Mouse (Mus musculus): ENCODE measurements at regions not wholly inside any gene's neighbourhood (a gene's known extent, or its start where the extent isn't known, plus 50 kb on each side); places are given as distances from the start of the nearest gene placed in this dataset.

DNA sequence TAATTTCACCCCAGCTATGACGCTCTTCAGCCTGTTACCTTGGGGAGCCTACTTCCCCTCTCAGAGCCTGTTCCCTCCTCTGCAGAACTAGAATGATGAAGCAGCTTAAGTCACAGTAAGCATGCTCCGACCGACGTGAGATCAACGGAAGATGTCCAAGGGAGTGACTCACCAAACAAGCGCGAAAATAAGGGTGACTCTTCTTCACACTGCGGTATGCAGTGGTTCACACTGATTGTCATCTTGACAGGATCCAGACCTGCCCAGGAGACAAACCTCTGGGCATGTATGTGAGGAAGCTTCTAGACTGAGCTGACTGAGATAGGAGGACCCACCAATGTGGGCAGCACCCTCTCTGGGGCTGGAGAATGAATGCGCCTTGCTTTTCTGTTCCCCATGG, 116.3 kb upstream of the Tpm1 start:
- no peaks in the 10 kb centered on the region for H3K9me3 ChIP-seq (replicated peaks)
- peaks cover 11% of the 10 kb centered on the region for H3K4me1 ChIP-seq
- 61% methylated on average over 9 of the region's 9 CpGs for WGBS (ENCODE audit: insufficient replicate concordance)

DNA sequence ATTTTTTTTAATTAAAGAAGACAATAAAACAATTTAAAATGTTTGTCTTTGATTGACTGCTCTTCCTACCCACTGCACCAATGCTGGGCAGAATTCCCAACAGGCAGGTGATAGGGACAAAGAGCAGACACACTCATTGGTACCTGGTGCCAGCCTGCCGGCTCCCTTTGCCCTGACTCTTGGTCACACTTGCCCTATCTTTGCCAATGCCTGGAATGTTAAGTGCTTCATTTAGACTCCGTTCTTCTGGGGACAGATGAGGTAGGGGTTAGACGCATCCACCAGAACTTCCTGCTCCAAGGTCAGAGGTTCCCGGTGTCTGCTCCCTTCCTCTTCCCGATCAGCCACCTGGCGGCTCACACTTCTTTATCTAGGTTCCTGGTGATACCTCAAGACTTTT, 114.5 kb upstream of the Tpm1 start:
- Histone ChIP-seq H3K4me2 (no peak overlapping the region), H3K27me3 (replicated peaks) (no peaks in the 10 kb centered on the region), H3K36me3 (no peaks in the 10 kb centered on the region), H3K9me3 (replicated peaks) (no peaks in the 10 kb centered on the region), H3K4me3 (no peak overlapping the region), H3K9ac (no peak overlapping the region), H3K4me1 (0 out of 2 replicates have a peak, but pooled peaks cover 3% of the 10 kb centered on the region), H3K27ac (no peak overlapping the region)
- WGBS (ENCODE audit: insufficient replicate concordance): 42% methylated on average over 6 of the region's 6 CpGs
- ATAC-seq: no peak

More for the DNA sequence above, 116.3 kb upstream of the Tpm1 start:
- no peak overlapping the region for H3K27ac ChIP-seq
- H3K36me3 ChIP-seq: no peaks in the 10 kb centered on the region
- no peaks in the 10 kb centered on the region for H3K27me3 ChIP-seq (replicated peaks)
- H3K4me2 ChIP-seq: no peak overlapping the region
- no peak overlapping the region for H3K4me3 ChIP-seq
- H3K9ac ChIP-seq: no peak overlapping the region
- no peak for ATAC-seq

DNA sequence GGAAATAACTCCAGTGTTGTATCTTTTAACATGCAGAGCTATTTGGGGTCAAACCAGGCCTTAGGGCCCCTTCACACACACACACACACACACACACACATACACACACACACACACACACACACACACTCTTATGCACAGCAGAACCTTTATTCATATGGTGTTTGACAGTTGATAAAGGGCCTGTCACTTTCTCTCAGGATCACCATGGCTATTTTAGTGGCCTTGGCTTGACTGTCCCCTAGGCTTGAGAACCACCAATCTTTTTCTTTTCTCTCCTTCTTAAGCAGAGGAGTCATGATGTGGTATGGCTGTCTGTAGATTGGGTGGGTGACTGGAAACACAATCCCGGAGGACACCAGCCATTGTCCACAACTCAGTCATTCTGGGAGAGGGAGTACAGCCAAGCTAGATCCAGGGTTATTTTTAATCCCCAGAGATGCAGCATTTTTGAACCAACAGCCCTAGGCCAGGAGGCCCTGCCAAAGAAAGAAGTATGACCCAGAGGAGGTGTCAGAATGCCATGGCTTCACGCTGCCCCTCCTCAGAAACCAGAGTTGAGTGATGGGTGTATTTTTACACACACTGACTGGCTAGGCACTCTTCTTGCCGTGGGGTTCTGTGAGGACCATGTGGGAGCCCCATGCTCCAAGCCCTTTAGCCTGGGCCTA, 111.7 kb upstream of the Tpm1 start:
- 83% methylated on average over 3 of the region's 3 CpGs for WGBS (ENCODE audit: insufficient replicate concordance)

DNA sequence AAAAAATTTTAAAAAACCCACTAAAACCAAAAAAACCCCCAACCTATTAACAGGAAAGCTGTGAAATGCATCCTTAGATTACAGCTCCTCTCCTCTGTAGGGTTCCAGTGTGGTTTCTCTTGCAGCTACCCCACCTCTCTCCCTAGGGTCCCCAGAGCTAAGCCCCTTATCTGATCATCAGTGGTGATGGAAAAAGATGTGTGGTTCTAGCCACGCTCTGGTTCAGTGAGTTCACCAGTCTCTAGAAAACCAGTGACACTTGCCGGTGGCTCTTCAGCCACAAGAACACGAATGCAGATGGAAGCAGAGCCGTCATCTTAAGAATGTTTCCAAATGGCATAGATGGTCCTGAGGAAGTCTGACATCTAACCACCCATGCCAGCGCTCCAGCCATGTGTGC, 111.1 kb upstream of the Tpm1 start:
- Histone ChIP-seq H3K36me3 (no peaks in the 10 kb centered on the region), H3K9me3 (replicated peaks) (no peaks in the 10 kb centered on the region), H3K4me2 (no peak overlapping the region), H3K27ac (no peak overlapping the region), H3K4me3 (no peak overlapping the region), H3K9ac (no peak overlapping the region), H3K27me3 (replicated peaks) (no peaks in the 10 kb centered on the region), H3K4me1 (0 out of 2 replicates have a peak, but pooled peaks cover 3% of the 10 kb centered on the region)
- no peak for ATAC-seq
- 64% methylated on average over 5 of the region's 5 CpGs for WGBS (ENCODE audit: insufficient replicate concordance)

More for the DNA sequence above, 111.7 kb upstream of the Tpm1 start:
- no peak overlapping the region for H3K9ac ChIP-seq
- H3K36me3 ChIP-seq: no peaks in the 10 kb centered on the region
- H3K9me3 ChIP-seq (replicated peaks): no peaks in the 10 kb centered on the region
- H3K4me3 ChIP-seq: no peak overlapping the region
- no peak for ATAC-seq
- H3K4me1 ChIP-seq: 0 out of 2 replicates have a peak, but pooled peaks cover 3% of the 10 kb centered on the region
- no peaks in the 10 kb centered on the region for H3K27me3 ChIP-seq (replicated peaks)
- no peak overlapping the region for H3K27ac ChIP-seq
- no peak overlapping the region for H3K4me2 ChIP-seq

DNA sequence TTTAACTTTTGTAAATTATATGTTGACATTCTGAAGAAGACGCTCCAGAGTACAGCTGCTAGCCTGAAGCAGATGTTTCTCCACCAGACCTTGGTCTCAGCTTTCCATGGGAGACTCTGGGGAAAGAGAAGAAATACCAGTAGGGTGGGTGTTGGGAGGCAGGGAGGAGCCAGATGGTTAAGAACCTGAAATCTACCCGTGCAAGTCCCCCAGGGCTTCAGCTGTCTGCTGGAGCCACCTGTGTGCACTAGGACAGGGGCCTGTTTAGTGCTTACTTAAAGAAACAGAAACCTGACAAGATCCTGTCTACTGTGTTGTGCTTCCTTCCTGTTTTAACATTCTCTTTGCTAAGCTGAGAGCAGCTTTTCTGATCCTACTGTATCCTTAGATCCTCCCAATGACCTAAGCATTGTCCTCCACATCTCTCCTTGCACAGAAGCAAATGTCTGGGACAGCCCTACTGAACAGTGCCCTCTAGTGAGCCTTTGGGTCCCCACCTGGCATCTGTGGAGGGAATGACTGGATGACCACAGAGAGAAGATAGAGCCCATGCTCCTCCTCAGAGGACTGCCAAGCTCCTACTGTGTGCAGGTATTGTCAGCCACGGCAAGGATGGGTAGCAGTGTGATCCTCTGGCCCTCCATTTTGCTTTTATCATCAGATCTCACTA, 107.5 kb upstream of the Tpm1 start:
- Histone ChIP-seq H3K4me2 (no peak overlapping the region), H3K4me1 (0 out of 2 replicates have a peak, but pooled peaks cover 3% of the 10 kb centered on the region), H3K27me3 (replicated peaks) (no peaks in the 10 kb centered on the region), H3K36me3 (no peaks in the 10 kb centered on the region), H3K9ac (no peak overlapping the region), H3K4me3 (no peak overlapping the region), H3K27ac (no peak overlapping the region), H3K9me3 (replicated peaks) (no peaks in the 10 kb centered on the region)
- WGBS (ENCODE audit: insufficient replicate concordance): 44% methylated on average over 3 of the region's 3 CpGs
- ATAC-seq: no peak

DNA sequence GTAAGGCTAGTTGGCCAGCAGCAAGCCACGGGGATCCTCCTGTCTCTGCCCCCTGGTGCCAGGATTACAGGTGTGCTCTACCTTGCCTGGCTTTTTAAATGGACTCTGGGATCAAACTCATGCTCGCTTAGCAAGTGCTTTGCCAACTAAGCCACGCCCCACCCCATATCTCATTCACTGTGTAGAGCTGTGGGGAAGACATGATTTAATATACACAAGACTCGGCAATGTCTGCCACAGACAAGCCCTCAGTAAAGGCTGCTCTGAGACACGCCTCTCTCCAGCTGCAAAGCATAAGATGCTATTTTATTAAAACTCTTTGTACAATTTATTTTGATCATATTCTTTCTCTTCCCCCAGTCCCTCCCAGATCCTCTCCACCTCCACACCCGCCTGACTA, 104.9 kb upstream of the Tpm1 start:
- WGBS (ENCODE audit: insufficient replicate concordance): 51% methylated on average over 6 of the region's 6 CpGs
- Histone ChIP-seq H3K9me3 (replicated peaks) (no peaks in the 10 kb centered on the region), H3K27ac (no peak overlapping the region), H3K27me3 (replicated peaks) (no peaks in the 10 kb centered on the region), H3K4me3 (no peak overlapping the region), H3K4me2 (no peak overlapping the region), H3K4me1 (no peaks in the 10 kb centered on the region), H3K9ac (no peak overlapping the region), H3K36me3 (no peaks in the 10 kb centered on the region)
- no peak for ATAC-seq

DNA sequence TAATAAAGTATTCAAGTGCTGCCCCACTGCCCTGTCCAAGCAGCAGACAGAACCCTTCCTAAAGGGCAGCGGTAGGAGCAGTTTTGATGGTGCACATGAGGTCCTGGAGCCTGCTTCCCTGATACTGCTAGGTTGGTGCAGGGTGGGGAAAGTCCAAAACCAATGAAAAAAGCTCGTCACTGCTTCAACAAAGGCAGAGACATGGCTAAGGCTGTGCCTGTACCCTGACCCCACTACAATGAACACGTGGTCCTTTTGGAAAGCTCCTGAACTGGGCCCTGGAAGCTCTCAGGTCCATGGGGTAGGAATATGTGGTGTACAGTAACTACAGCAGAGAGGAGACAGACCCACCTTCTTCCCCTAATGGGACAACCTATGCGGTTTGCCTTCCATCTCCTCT, 104.1 kb upstream of the Tpm1 start:
- no peaks in the 10 kb centered on the region for H3K36me3 ChIP-seq
- H3K9me3 ChIP-seq (replicated peaks): no peaks in the 10 kb centered on the region
- no peak overlapping the region for H3K27ac ChIP-seq
- no peaks in the 10 kb centered on the region for H3K4me1 ChIP-seq
- H3K4me3 ChIP-seq: no peak overlapping the region
- 62% methylated on average over 4 of the region's 4 CpGs for WGBS (ENCODE audit: insufficient replicate concordance)
- no peaks in the 10 kb centered on the region for H3K27me3 ChIP-seq (replicated peaks)
- no peak for ATAC-seq
- H3K9ac ChIP-seq: no peak overlapping the region
- H3K4me2 ChIP-seq: no peak overlapping the region

DNA sequence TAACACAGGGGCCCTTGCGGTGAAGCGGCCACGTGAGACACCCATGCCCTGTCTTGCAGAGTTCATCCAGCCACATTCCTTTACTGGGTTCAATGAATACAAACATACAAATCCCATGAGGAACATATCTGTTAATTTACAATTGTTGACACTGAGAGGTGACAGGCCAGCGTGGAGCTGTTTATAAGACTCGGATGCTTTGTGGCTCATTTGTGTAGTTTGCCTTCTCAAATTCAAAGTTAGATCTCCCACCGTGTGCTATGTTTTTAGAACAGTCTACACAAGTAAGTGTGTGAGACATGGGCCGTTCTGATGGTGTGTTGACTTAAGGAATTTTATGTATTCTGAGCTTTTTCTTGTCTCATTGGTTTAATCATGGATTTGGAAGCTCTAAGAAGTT, 98.5 kb upstream of the Tpm1 start:
- no peaks in the 10 kb centered on the region for H3K9me3 ChIP-seq (replicated peaks)
- H3K4me2 ChIP-seq: no peak overlapping the region
- 69% methylated on average over 7 of the region's 7 CpGs for WGBS (ENCODE audit: insufficient replicate concordance)
- no peaks in the 10 kb centered on the region for H3K36me3 ChIP-seq
- 0 out of 2 replicates have a peak, but pooled peaks cover 2% of the 10 kb centered on the region for H3K27me3 ChIP-seq (replicated peaks)
- no peaks in the 10 kb centered on the region for H3K4me1 ChIP-seq
- no peak overlapping the region for H3K27ac ChIP-seq
- H3K9ac ChIP-seq: no peak overlapping the region
- ATAC-seq: no peak
- H3K4me3 ChIP-seq: no peak overlapping the region

DNA sequence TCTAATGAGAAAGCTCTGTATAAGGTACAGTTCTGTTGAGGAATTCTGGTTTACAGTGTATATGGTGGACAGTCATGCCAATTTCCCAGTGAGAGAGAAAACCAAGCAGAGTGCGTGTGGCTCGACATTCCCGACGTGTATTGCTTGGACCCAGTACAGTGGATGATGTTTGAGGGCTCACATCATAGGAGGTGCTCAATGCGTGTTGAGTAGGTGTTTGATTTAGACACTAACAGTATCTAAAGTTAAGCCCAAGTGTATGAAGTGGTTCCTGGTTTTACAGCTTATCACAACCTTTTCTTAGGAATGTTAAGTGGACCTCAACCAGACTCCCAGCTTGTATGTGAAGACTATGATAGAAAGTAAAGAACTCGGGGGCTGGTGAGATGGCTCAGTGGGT, 96.2 kb upstream of the Tpm1 start:
- WGBS (ENCODE audit: insufficient replicate concordance): 73% methylated on average over 6 of the region's 6 CpGs
- Histone ChIP-seq H3K27me3 (replicated peaks) (0 out of 2 replicates have a peak, but pooled peaks cover 2% of the 10 kb centered on the region), H3K27ac (no peak overlapping the region), H3K4me2 (no peak overlapping the region), H3K4me3 (no peak overlapping the region), H3K9ac (no peak overlapping the region), H3K4me1 (no peaks in the 10 kb centered on the region), H3K36me3 (no peaks in the 10 kb centered on the region), H3K9me3 (replicated peaks) (no peaks in the 10 kb centered on the region)
- ATAC-seq: no peak

DNA sequence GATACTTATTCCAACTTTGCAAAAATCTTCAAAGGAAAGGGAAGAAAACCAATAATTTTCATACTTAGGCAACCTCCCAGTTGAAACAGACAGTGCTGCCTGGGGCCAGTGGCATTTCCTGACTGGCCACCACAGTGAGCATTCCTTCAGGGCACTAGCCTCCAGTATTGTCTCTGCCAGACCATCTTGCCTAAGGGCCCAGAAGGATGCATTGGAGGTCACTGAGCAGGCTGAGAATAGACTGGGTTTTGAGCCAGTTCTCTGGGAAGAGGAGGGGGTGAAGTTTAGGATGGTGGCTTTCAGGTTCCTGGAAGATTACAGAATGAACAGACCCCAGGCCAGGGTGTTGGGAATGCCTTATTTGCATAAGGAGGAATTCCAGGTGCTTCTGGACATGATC, 95.3 kb upstream of the Tpm1 start:
- no peak for ATAC-seq
- Histone ChIP-seq H3K9me3 (replicated peaks) (no peaks in the 10 kb centered on the region), H3K27ac (no peak overlapping the region)

DNA sequence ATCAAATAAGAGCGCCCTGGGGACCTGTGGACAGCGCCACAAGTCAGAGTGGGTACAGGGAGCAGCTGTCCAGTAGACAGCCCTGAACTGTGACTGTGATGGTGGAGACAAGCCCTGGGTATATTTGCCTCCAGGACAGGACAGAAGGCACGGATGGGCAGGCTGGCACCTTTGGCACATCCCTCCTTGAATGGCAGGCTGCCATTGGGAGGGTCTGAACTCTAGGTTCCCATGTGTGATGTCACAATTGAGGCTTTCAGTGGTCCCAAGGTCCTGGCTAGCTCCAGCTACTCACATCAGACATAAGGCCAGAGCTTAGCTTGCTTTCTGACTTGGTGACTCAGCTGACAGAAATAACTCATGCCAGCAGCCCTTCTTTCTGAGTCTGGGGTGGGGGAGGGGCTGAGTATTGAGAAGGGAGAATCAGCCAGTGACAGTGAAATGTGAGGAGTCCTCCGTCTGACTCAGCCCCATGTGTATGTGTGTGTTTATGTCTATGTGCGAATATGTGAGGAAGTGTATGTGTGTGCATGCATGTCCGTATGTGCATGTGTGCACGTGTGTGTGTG, 91.2 kb upstream of the Tpm1 start:
- Histone ChIP-seq H3K9ac (no peak overlapping the region), H3K36me3 (no peaks in the 10 kb centered on the region), H3K9me3 (replicated peaks) (no peaks in the 10 kb centered on the region), H3K4me2 (no peak overlapping the region), H3K4me3 (no peak overlapping the region), H3K4me1 (peaks cover 8% of the 10 kb centered on the region; the same call in 1 of the 2 replicates), H3K27me3 (replicated peaks) (0 out of 2 replicates have a peak, but pooled peaks cover 2% of the 10 kb centered on the region), H3K27ac (no peak overlapping the region)
- WGBS (ENCODE audit: insufficient replicate concordance): 65% methylated on average over 7 of the region's 7 CpGs
- no peak for ATAC-seq

More for the DNA sequence above, 95.3 kb upstream of the Tpm1 start:
- Histone ChIP-seq H3K4me2 (no peak overlapping the region), H3K9ac (no peak overlapping the region), H3K4me1 (no peaks in the 10 kb centered on the region), H3K4me3 (no peak overlapping the region), H3K27me3 (replicated peaks) (0 out of 2 replicates have a peak, but pooled peaks cover 2% of the 10 kb centered on the region), H3K36me3 (no peaks in the 10 kb centered on the region)

DNA sequence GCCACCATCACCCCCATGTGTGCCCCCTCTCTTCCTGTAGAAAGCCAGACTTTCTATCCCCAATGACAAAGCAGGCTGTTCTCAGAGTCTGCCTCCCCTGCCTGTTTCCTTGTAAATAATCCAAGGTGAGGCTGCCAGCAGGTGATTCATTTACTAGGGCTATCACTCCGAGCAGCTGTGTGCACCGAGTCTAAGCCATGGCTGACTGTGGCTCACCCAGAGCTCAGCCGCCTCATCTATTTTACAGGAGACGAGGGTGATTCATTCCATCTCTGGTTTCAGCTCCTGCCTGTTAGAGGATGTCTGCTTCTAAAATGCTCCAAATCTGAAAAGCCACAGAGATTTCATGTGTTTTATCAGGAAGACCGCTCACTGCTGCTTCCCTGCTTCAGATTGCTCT, 88.5 kb upstream of the Tpm1 start:
- Histone ChIP-seq H3K9me3 (replicated peaks) (no peaks in the 10 kb centered on the region), H3K36me3 (no peaks in the 10 kb centered on the region), H3K27me3 (replicated peaks) (no peaks in the 10 kb centered on the region), H3K4me2 (no peak overlapping the region), H3K27ac (no peak overlapping the region), H3K4me1 (peaks cover 16% of the 10 kb centered on the region), H3K9ac (no peak overlapping the region), H3K4me3 (no peak overlapping the region)
- ATAC-seq: no peak
- 50% methylated on average over 5 of the region's 5 CpGs for WGBS (ENCODE audit: insufficient replicate concordance)

Data from liver, embryonic 12.5 days (tissue).